Mouse (Mus musculus): ENCODE measurements around the gene 9530068E07Rik. TPM values are rescaled to one million over a fixed set of nuclear protein-coding genes. Genes with fewer than 3 reads are reported as not detected.

9530068E07Rik gene
- total and polyA plus RNA-seq, 3 experiments = 75.7 to 85.9 TPM; not detected in 1

- 0 out of 2 replicates have a peak, but pooled peaks have one; percentile 26 for TF ChIP-seq SIN3A (IDR thresholded peaks at IDR 0.05; ENCODE audit: low read length)
- 0 out of 2 replicates have a peak, but pooled peaks have one; percentile 23 for TF ChIP-seq MXI1 (IDR thresholded peaks at IDR 0.05; ENCODE audit: low read depth, low read length)
- TF ChIP-seq POLR2AphosphoS5 (IDR thresholded peaks at IDR 0.05; ENCODE audit: borderline replicate concordance, low read depth, low read length) = no peak
- no peak for TF ChIP-seq MAFK (IDR thresholded peaks at IDR 0.05; ENCODE audit: borderline replicate concordance, low read depth, low read length)
- no peak for TF ChIP-seq ZNF384 (IDR thresholded peaks at IDR 0.05; ENCODE audit: low read depth, low read length)
- TF ChIP-seq RCOR1 (IDR thresholded peaks at IDR 0.05; ENCODE audit: low read depth, low read length) = peak; percentile 25; the same call in 1 of the 2 replicates
- Histone ChIP-seq H3K79me2 (ENCODE audit: control insufficient read depth, insufficient read depth, low read length, poor library complexity) (peaks cover 77% of the 10 kb centered on the region), H3K4me1 (ENCODE audit: control insufficient read depth in 1 of 2, insufficient read depth in 2 of 2, low read length in 2 of 2) (peaks cover 12 to 32% of the 10 kb centered on the region in 2 experiments), H3K36me3 (ENCODE audit: control insufficient read depth in 1 of 2, insufficient read depth in 2 of 2, low read length in 2 of 2) (peaks cover 22 to 37% of the 10 kb centered on the region in 2 experiments), H3K9me3 (replicated peaks; ENCODE audit: insufficient read depth, low read length) (no peaks in the 10 kb centered on the region), H3K27ac (ENCODE audit: control insufficient read depth, low read depth, low read length) (no peak overlapping the region), H3K4me3 (ENCODE audit: control insufficient read depth in 1 of 2, insufficient read depth in 1 of 2, low read depth in 2 of 2, low read length in 2 of 2) (no peak overlapping the region), H3K27me3 (ENCODE audit: control insufficient read depth in 1 of 2, insufficient read depth in 2 of 2, low read length in 2 of 2) (no peaks in the 10 kb centered on the region), H3K9ac (ENCODE audit: control insufficient read depth, low read depth, low read length, poor library complexity, severe bottlenecking) (no peak overlapping the region)
- peak; percentile 78 for DNase-seq (ENCODE audit: low read depth, low spot score)
Measured at GRCm38 (mm10) chr11:52370538-52370937, 25.7 kb upstream of the 9530068E07Rik start.

GRCm38 (mm10) chr11:52373841-52374240 lies 22.4 kb upstream of the 9530068E07Rik start:
- Histone ChIP-seq H3K27me3 (ENCODE audit: control insufficient read depth in 1 of 2, insufficient read depth in 2 of 2, low read length in 2 of 2) (no peaks in the 10 kb centered on the region), H3K4me1 (ENCODE audit: control insufficient read depth in 1 of 2, insufficient read depth in 2 of 2, low read length in 2 of 2) (peaks cover 3 to 14% of the 10 kb centered on the region in 2 experiments; a peak in 3 of 4 replicates), H3K9ac (ENCODE audit: control insufficient read depth, low read depth, low read length, poor library complexity, severe bottlenecking) (no peak overlapping the region), H3K79me2 (ENCODE audit: control insufficient read depth, insufficient read depth, low read length, poor library complexity) (peaks cover 46% of the 10 kb centered on the region), H3K36me3 (ENCODE audit: control insufficient read depth in 1 of 2, insufficient read depth in 2 of 2, low read length in 2 of 2) (peaks cover 14 to 31% of the 10 kb centered on the region in 2 experiments), H3K27ac (ENCODE audit: control insufficient read depth, low read depth, low read length) (no peak overlapping the region), H3K9me3 (replicated peaks; ENCODE audit: insufficient read depth, low read length) (no peaks in the 10 kb centered on the region), H3K4me3 (ENCODE audit: control insufficient read depth in 1 of 2, insufficient read depth in 1 of 2, low read depth in 2 of 2, low read length in 2 of 2) (no peak overlapping the region)
- TF ChIP-seq GATA1 (IDR thresholded peaks at IDR 0.05; ENCODE audit: low read depth, low read length) = no peak
- no peak for TF ChIP-seq E2F4 (IDR thresholded peaks at IDR 0.05; ENCODE audit: borderline replicate concordance, low read depth, low read length)
- TF ChIP-seq ZKSCAN1 (IDR thresholded peaks at IDR 0.05; ENCODE audit: low read depth, low read length) = no peak
- no peak for TF ChIP-seq EP300 (IDR thresholded peaks at IDR 0.05; ENCODE audit: low read depth in 1 of 2, low read length in 2 of 2)
- no peak for TF ChIP-seq RCOR1 (IDR thresholded peaks at IDR 0.05; ENCODE audit: low read depth, low read length)
- no peak for TF ChIP-seq POLR2AphosphoS5 (IDR thresholded peaks at IDR 0.05; ENCODE audit: borderline replicate concordance, low read depth, low read length)
- no peak for TF ChIP-seq MXI1 (IDR thresholded peaks at IDR 0.05; ENCODE audit: low read depth, low read length)
- no peak for TF ChIP-seq TAL1 (IDR thresholded peaks at IDR 0.05; ENCODE audit: low read length)
- no peak for TF ChIP-seq BHLHE40 (IDR thresholded peaks at IDR 0.05; ENCODE audit: borderline replicate concordance, low read depth, low read length)
- no peak for TF ChIP-seq SIN3A (IDR thresholded peaks at IDR 0.05; ENCODE audit: low read length)
- TF ChIP-seq POLR2AphosphoS2 (IDR thresholded peaks at IDR 0.05; ENCODE audit: low read length) = no peak
- no peak for TF ChIP-seq CHD2 (IDR thresholded peaks at IDR 0.05; ENCODE audit: low read length)
- TF ChIP-seq MYB (IDR thresholded peaks at IDR 0.05; ENCODE audit: low read depth, low read length) = no peak
- TF ChIP-seq KAT2A (conservative IDR thresholded peaks at IDR 0.05; ENCODE audit: low read depth, low read length) = no peak
- TF ChIP-seq MYC (IDR thresholded peaks at IDR 0.05; ENCODE audit: low read depth, low read length) = no peak
- TF ChIP-seq USF1 (IDR thresholded peaks at IDR 0.05; ENCODE audit: low read depth, low read length) = no peak
- TF ChIP-seq MAFK (IDR thresholded peaks at IDR 0.05; ENCODE audit: borderline replicate concordance, low read depth, low read length) = no peak
- no peak for TF ChIP-seq CHD1 (IDR thresholded peaks at IDR 0.05; ENCODE audit: low read depth, low read length)
- DNase-seq (ENCODE audit: low read depth, low spot score) = no peak

Measured in MEL (cell line).